Mouse (Mus musculus) thymus, adult 2 months (tissue): ENCODE measurements around the gene Slco2a1. TPM values are rescaled to one million over a fixed set of nuclear protein-coding genes. Genes with fewer than 3 reads are reported as not detected.

Experiments
- DNase-seq: peaks from one replicate; pipeline ENCODE4 v3.0.0; 2021
- H3K27ac ChIP-seq: fragments of 200-500 bp; 2 replicates; pipeline ENCODE4 v1.5.1; 2012; ENCODE audit warnings: low read length, control low read depth; ENCODE audit not compliant: control insufficient read depth, insufficient read depth
- H3K27me3 ChIP-seq: fragments of 200-500 bp; 2 replicates; pipeline ENCODE4 v1.6.1; 2012; ENCODE audit warnings: mild to moderate bottlenecking, low read length, moderate library complexity, mixed read lengths; ENCODE audit not compliant: control insufficient read depth, insufficient read depth
- H3K36me3 ChIP-seq: fragments of 200-500 bp; 2 replicates; pipeline ENCODE4 v1.6.1; 2012; ENCODE audit warnings: mild to moderate bottlenecking, low read length, moderate library complexity; ENCODE audit not compliant: control insufficient read depth, insufficient read depth
- H3K4me1 ChIP-seq: fragments of 200-500 bp; replicated peaks from 2 replicates; pipeline ENCODE4 v1.6.1; 2012; ENCODE audit warnings: low read length; ENCODE audit not compliant: control insufficient read depth, insufficient read depth
- H3K4me3 ChIP-seq: fragments of 200-500 bp; 2 replicates; pipeline ENCODE4 v1.5.1; 2012; ENCODE audit warnings: mild to moderate bottlenecking, low read length, control low read depth, moderate library complexity; ENCODE audit not compliant: control insufficient read depth, insufficient read depth
- CTCF ChIP-seq: fragments of 200-500 bp; IDR thresholded peaks from 2 replicates; pipeline ENCODE4 v1.5.1; 2012; ENCODE audit warnings: mild to moderate bottlenecking, control low read depth, low read length, moderate library complexity, borderline replicate concordance; ENCODE audit not compliant: control insufficient read depth, poor library complexity, insufficient read depth; ENCODE audit errors: extremely low read depth
- POLR2A ChIP-seq: fragments of 200-500 bp; IDR thresholded peaks from 2 replicates; pipeline ENCODE4 v1.6.1; 2012; ENCODE audit warnings: mild to moderate bottlenecking, low read length, control low read depth, moderate library complexity; ENCODE audit not compliant: control insufficient read depth, poor library complexity, insufficient read depth; ENCODE audit errors: extremely low read depth
- WGBS: fragments of 180-500 bp; shearing (Covaris S2); methylation state at CpG from one replicate; pipeline ENCODE4 v1.1.7; 2018; 5-methylcytosine and 5-hydroxymethylcytosine counted together
- polyA plus RNA-seq: library from polyadenylated mRNA; depleted of rRNA; stranded (reverse); fragments of >200 nt; gene quantifications from 2 replicates; pipeline ENCODE4 v1.2.3, GENCODE M21; 2012

Slco2a1 gene
- polyA plus RNA-seq, 1 experiment: 30.5 TPM

DNA sequence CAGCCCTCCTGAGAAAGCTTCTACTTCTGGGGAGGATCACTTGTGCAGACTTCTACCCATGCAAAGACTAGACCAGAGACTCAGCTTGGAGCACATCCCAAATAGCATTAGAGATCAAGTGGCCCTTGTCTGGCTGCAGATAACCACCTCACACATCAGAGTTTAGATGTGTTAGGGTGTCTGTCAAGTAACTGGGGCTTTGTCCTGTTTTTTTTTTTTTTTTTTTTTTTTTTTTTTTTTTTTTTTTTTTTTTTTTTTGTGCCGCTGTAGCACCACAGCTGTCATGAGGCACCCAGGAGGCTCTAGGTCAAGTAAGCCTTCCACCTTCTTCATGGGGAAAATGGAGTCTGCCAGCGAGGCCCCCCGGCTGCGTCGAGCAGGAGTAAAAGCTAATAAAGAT is 42.7 kb downstream of the Slco2a1 start:
- Histone ChIP-seq H3K27me3 (no peaks in the 10 kb centered on the region), H3K27ac (no peak overlapping the region), H3K36me3 (no peaks in the 10 kb centered on the region), H3K4me1 (no peaks in the 10 kb centered on the region), H3K4me3 (no peak overlapping the region)
- DNase-seq: no peak
- TF ChIP-seq POLR2A (no peak), CTCF (no peak)
- 89% methylated on average over 5 of the region's 5 CpGs for WGBS

DNA sequence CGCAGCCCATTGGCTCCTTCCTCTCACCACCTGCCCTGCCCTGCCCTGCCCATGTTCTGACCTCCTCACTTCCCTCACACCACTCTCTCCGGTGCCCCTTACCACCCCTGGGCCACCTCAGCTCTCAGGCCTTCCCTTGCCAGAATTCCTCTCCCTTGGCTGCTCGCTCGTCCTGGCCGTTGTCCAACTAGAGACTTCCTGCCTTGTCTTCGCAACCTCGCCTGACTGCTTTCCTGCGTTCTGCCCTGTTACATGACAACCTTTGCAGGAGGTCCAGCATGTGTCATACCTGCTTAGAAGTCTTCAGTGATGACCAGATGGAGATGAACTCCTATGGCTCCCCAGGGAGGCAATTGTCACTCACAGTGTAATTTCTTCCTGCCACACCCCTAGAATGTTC is 43.7 kb downstream of the Slco2a1 start:
- Histone ChIP-seq H3K4me3 (no peak overlapping the region), H3K27ac (no peak overlapping the region), H3K36me3 (no peaks in the 10 kb centered on the region), H3K4me1 (no peaks in the 10 kb centered on the region), H3K27me3 (no peaks in the 10 kb centered on the region)
- no peak for TF ChIP-seq CTCF
- TF ChIP-seq POLR2A: no peak
- 77% methylated on average over 8 of the region's 8 CpGs for WGBS
- DNase-seq: no peak

DNA sequence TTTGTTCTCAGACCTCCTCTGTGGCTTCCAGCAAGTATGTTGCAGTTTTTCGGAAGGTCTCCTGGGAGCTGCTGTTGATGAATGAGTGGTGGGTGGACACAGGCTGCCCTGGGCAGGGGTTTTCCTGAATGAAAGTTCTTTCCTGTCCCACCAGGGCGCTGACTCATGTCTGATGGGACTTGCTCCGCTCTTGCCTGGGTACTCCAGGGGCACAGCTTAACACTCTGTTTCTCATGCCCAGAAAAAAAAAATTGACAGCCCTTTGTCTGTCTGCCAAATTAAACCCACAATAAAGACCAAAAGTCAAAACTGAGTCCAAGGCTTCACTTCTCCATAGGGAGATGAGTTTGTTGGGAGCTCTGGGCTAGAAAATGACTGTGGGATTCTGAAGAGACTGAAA is 44.9 kb downstream of the Slco2a1 start:
- H3K4me1 ChIP-seq: no peaks in the 10 kb centered on the region
- 12% methylated on average over 3 of the region's 3 CpGs for WGBS
- no peak for TF ChIP-seq POLR2A
- no peak for TF ChIP-seq CTCF

DNA sequence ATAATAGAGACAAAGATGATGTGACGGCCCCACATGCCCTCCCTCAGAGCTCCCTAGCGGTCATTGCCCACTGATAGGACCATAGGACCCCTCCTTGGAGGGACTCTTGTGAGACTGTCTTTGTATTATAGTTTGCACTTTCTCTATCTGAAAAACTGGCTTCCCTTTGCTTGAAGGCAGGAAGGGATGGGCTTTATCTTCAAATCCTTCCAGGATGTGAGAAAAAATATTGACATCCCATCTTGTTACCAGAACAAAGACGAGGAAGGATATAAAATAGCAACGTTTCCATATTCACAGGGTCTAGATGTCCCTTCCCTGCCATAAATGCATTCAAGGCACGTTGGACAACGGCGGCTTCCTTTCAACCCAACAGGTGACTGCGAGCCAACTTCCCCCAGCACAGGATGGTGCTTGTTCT is 48.5 kb downstream of the Slco2a1 start:
- no peaks in the 10 kb centered on the region for H3K36me3 ChIP-seq
- no peaks in the 10 kb centered on the region for H3K27me3 ChIP-seq
- H3K27ac ChIP-seq: no peak overlapping the region
- DNase-seq: no peak
- no peaks in the 10 kb centered on the region for H3K4me1 ChIP-seq
- WGBS: 73% methylated on average over 8 of the region's 8 CpGs
- TF ChIP-seq CTCF (no peak), POLR2A (no peak)
- no peak overlapping the region for H3K4me3 ChIP-seq

More for the DNA sequence above, 44.9 kb downstream of the Slco2a1 start:
- no peaks in the 10 kb centered on the region for H3K27me3 ChIP-seq
- DNase-seq: no peak
- no peak overlapping the region for H3K4me3 ChIP-seq
- H3K36me3 ChIP-seq: no peaks in the 10 kb centered on the region
- H3K27ac ChIP-seq: no peak overlapping the region

DNA sequence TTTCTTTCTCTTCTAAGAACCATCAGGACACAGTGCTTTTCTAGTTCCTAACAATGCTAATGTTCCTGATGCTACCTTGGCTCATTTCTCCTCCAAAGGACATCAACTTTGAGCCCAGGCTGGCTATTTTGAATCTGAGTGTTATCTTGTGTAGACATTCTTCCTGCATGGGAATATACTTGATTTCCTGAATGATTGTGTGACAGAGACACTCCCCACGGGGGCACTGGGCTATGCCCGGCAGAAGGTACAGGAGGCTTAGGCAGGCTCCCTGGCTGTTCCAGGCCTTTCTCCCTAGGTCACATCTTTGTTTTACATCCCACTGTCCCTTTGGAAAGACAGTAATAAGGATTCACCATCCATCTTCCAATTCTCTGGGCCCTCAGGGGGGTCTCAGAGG is 49.8 kb downstream of the Slco2a1 start:
- H3K27me3 ChIP-seq: no peaks in the 10 kb centered on the region
- H3K4me1 ChIP-seq: no peaks in the 10 kb centered on the region
- WGBS: 40% methylated on average over 2 of the region's 2 CpGs

DNA sequence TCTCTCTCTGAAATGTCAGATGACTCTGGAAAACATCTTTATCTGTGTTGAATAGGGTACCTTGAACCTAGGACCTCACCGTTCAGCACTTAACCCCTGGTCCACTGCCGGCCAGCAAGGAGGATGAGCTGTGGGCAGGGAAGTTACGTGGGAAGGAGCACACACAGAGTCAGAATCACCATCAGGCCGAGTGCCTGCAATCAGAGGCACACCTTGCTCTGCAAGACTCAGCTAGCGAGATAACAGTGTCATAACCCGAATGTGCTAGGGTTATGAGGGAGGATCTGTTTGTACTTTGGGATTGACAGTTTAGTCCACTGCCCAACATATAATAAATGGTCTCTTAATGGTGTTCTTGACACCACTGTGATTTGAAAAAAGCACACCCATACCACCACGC is 50.2 kb downstream of the Slco2a1 start:
- H3K27me3 ChIP-seq: no peaks in the 10 kb centered on the region
- H3K36me3 ChIP-seq: no peaks in the 10 kb centered on the region
- DNase-seq: no peak
- TF ChIP-seq POLR2A: no peak
- no peak for TF ChIP-seq CTCF
- 87% methylated on average over 7 of the region's 7 CpGs for WGBS
- H3K27ac ChIP-seq: no peak overlapping the region
- no peak overlapping the region for H3K4me3 ChIP-seq
- no peaks in the 10 kb centered on the region for H3K4me1 ChIP-seq

More for the DNA sequence above, 49.8 kb downstream of the Slco2a1 start:
- no peak overlapping the region for H3K27ac ChIP-seq
- H3K36me3 ChIP-seq: no peaks in the 10 kb centered on the region
- TF ChIP-seq CTCF: no peak
- TF ChIP-seq POLR2A: no peak
- no peak for DNase-seq
- no peak overlapping the region for H3K4me3 ChIP-seq

DNA sequence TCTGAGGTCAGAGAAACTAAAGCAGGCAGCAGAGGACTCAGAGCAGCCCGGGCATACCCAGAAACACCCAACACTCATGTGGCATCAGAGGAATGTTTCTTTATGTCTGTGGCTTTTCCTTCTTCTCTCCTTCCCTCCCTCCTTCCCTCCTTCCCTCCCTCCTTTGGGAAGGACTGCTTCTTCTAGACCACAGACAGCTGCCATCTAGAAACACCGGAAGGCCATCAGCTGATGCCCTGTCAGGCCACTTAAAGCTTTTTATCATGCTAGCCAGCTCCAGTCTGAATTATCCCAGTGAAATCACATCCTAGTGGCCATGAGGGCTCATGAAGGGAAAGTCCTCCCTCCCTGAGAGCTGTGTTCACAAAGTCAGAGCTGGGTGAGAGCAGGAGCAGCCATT is 52.1 kb downstream of the Slco2a1 start:
- DNase-seq: no peak
- 90% methylated on average over 2 of the region's 2 CpGs for WGBS
- H3K27ac ChIP-seq: no peak overlapping the region
- no peaks in the 10 kb centered on the region for H3K27me3 ChIP-seq
- H3K4me3 ChIP-seq: no peak overlapping the region
- no peaks in the 10 kb centered on the region for H3K4me1 ChIP-seq
- no peaks in the 10 kb centered on the region for H3K36me3 ChIP-seq
- TF ChIP-seq CTCF (no peak), POLR2A (no peak)
